Mouse (Mus musculus): ENCODE data around the gene Vmp1. TPM values are rescaled to one million over a fixed set of nuclear protein-coding genes. Genes with fewer than 3 reads are reported as not detected.

The Vmp1 gene
- total and polyA plus RNA-seq, 2 experiments from 2014 or later: 45.3 to 136 TPM

DNA sequence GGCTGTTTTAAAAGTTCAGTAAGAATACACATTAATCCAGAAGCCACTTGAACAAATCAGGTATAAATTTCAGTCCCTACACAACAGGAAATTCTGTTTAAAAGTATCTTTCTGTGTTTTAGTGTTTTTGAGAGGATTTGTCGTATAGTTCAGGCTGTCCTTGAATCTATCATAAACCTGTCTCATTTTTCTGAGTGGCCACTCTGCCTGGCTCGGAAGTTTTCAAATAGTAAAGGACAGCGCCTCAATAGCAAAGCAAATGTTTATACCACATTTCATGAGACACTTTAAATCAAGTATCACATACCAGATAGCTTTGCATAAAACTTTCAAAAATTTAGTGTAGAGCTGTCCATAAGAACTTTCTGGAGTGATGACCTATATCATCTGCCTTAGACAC, 34.7 kb upstream of the Vmp1 start:
- Histone ChIP-seq H3K9ac (replicated peaks; ENCODE audit: low read length, poor library complexity, severe bottlenecking) (no peak overlapping the region), H3K4me2 (ENCODE audit: low read depth, low read length, poor library complexity, severe bottlenecking) (no peak overlapping the region), H3K27me3 (ENCODE audit: insufficient read depth, low read length) (no peaks in the 10 kb centered on the region), H3K9me3 (ENCODE audit: low read length) (no peaks in the 10 kb centered on the region), H3K36me3 (ENCODE audit: insufficient read depth, low read length) (peaks cover 45% of the 10 kb centered on the region), H3K4me1 (ENCODE audit: insufficient read depth, low read length) (no peaks in the 10 kb centered on the region), H3K4me3 (ENCODE audit: low read depth, low read length) (no peak overlapping the region), H3K27ac (ENCODE audit: low read depth, low read length) (no peak overlapping the region)
- no peak for ATAC-seq (ENCODE audit: low FRiP score)
- DNase-seq (ENCODE audit: low spot score): no peak
- WGBS: 97% methylated on average over 3 of the region's 3 CpGs
- no peak for TF ChIP-seq CTCF (IDR thresholded peaks at IDR 0.05)

DNA sequence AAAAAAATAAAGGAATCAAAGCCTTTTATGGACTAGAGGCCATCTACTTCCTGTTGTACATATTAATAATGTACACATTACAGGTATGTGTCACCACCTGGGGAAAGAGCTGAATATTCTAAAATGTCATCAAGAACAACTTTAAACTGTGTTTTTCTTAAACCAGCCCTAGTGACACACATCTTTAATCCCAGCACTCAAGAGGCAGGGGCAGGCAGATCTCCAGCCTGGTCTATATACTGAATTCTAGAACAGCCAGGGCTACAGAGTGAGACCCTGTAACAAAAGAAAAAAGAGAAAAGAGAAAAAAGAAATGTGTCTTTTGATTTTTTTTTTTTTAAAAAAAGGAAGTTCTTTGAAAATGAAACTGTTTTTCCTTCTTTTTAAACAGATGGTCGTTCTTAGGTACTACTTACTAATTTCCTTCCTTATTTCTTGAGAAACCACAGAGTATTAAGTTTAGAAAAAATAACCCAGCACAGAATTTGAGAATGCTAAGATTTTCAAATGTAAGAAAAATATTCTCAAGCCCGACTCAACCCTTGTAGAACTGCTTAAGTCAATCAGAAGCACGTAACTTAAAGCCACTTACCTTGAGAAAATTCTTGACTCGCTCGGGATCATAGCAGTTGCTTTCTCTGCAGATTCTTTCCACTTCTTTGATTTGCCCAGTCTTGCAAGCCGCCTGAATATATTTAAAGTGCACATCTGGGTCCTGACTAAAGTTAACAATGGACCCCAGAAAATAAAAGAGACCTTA, 33.9 kb upstream of the Vmp1 start:
- DNase-seq (ENCODE audit: low spot score) (no peak), ATAC-seq (ENCODE audit: low FRiP score) (no peak)
- Histone ChIP-seq H3K9me3 (ENCODE audit: low read length) (no peaks in the 10 kb centered on the region), H3K4me2 (ENCODE audit: low read depth, low read length, poor library complexity, severe bottlenecking) (no peak overlapping the region), H3K9ac (replicated peaks; ENCODE audit: low read length, poor library complexity, severe bottlenecking) (no peak overlapping the region), H3K4me1 (ENCODE audit: insufficient read depth, low read length) (no peaks in the 10 kb centered on the region), H3K36me3 (ENCODE audit: insufficient read depth, low read length) (peaks cover 45% of the 10 kb centered on the region), H3K27me3 (ENCODE audit: insufficient read depth, low read length) (no peaks in the 10 kb centered on the region), H3K4me3 (ENCODE audit: low read depth, low read length) (no peak overlapping the region), H3K27ac (ENCODE audit: low read depth, low read length) (no peak overlapping the region)
- WGBS: 83% methylated on average over 6 of the region's 6 CpGs
- TF ChIP-seq CTCF (IDR thresholded peaks at IDR 0.05): no peak

DNA sequence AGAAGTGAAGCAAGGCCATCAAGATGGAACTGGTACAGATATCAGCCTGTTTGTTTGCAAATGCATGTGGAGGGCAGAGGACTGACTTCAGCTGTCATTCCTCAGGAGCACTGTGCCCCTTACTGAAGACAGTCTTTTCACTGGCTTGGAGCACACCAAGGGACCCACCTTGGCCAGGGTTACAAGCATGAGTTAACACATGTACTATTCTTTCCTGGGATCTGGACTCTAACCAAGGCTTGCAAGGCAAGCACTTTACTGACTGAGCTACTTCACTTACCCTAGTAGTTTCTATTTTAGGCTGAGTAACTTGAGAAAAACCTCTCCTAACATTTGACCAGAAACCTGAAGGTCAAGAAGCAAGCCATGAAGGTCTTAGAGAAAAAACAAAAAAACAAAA, 31.0 kb upstream of the Vmp1 start:
- Histone ChIP-seq H3K9me3 (ENCODE audit: low read length) (no peaks in the 10 kb centered on the region), H3K27me3 (ENCODE audit: insufficient read depth, low read length) (no peaks in the 10 kb centered on the region), H3K4me1 (ENCODE audit: insufficient read depth, low read length) (no peaks in the 10 kb centered on the region), H3K4me2 (ENCODE audit: low read depth, low read length, poor library complexity, severe bottlenecking) (no peak overlapping the region), H3K27ac (ENCODE audit: low read depth, low read length) (no peak overlapping the region), H3K9ac (replicated peaks; ENCODE audit: low read length, poor library complexity, severe bottlenecking) (no peak overlapping the region), H3K4me3 (ENCODE audit: low read depth, low read length) (no peak overlapping the region), H3K36me3 (ENCODE audit: insufficient read depth, low read length) (peaks cover 41% of the 10 kb centered on the region)
- no peak for TF ChIP-seq CTCF (IDR thresholded peaks at IDR 0.05)
- no peak for DNase-seq (ENCODE audit: low spot score)
- ATAC-seq (ENCODE audit: low FRiP score): no peak

DNA sequence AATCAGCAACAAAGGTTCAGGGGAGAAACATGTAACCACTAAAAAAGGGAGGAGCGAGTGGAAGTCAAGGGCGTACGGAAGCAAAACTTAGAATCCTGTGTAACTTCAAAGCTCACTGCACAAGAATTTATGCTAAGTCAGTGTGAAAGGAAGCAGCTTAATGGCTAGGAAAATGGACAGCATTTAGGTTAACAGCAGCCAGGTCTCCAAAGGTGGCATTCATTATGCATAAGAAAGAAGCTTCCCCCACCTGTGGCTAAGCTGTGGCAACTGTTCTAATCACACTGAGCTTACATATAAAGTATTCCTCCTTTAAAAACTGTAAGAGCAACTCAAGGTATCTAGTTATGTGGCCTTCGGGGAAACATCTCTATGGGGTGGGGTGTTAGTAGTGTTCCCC, 17.5 kb upstream of the Vmp1 start:
- no peaks in the 10 kb centered on the region for H3K27me3 ChIP-seq (ENCODE audit: insufficient read depth, low read length)
- no peak for TF ChIP-seq CTCF (IDR thresholded peaks at IDR 0.05)
- DNase-seq (ENCODE audit: low spot score): no peak
- peaks cover 66% of the 10 kb centered on the region for H3K36me3 ChIP-seq (ENCODE audit: insufficient read depth, low read length)
- no peak overlapping the region for H3K27ac ChIP-seq (ENCODE audit: low read depth, low read length)
- ATAC-seq (ENCODE audit: low FRiP score): no peak
- H3K9me3 ChIP-seq (ENCODE audit: low read length): no peaks in the 10 kb centered on the region
- no peak overlapping the region for H3K4me3 ChIP-seq (ENCODE audit: low read depth, low read length)
- H3K4me1 ChIP-seq (ENCODE audit: insufficient read depth, low read length): no peaks in the 10 kb centered on the region
- 91% methylated on average over 4 of the region's 4 CpGs for WGBS
- H3K4me2 ChIP-seq (ENCODE audit: low read depth, low read length, poor library complexity, severe bottlenecking): no peak overlapping the region
- no peak overlapping the region for H3K9ac ChIP-seq (replicated peaks; ENCODE audit: low read length, poor library complexity, severe bottlenecking)

DNA sequence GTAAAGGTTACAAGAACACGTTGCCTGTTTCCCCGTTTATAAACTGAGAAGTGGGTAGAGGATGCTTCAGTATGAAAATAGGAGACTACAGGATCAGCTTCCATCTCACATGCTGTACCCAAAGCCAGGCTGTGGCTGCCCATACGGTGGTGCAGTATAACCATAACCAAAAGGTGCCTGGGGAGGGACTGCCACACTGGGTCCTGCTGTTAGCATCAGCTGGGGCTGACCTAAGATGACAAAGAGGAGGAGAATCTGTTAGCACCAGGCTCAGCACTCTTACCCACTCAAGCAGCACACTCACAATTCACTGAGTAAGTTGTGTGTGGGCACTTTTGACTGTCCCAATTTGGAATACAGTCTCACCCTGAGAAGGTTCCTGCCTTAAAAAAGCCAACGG, 11.8 kb upstream of the Vmp1 start:
- Histone ChIP-seq H3K27ac (ENCODE audit: low read depth, low read length) (no peak overlapping the region), H3K4me3 (ENCODE audit: low read depth, low read length) (no peak overlapping the region), H3K4me2 (ENCODE audit: low read depth, low read length, poor library complexity, severe bottlenecking) (no peak overlapping the region), H3K4me1 (ENCODE audit: insufficient read depth, low read length) (no peaks in the 10 kb centered on the region), H3K9me3 (ENCODE audit: low read length) (no peaks in the 10 kb centered on the region), H3K27me3 (ENCODE audit: insufficient read depth, low read length) (no peaks in the 10 kb centered on the region), H3K36me3 (ENCODE audit: insufficient read depth, low read length) (peaks cover 50% of the 10 kb centered on the region), H3K9ac (replicated peaks; ENCODE audit: low read length, poor library complexity, severe bottlenecking) (no peak overlapping the region)
- ATAC-seq (ENCODE audit: low FRiP score): no peak
- no peak for TF ChIP-seq CTCF (IDR thresholded peaks at IDR 0.05)
- 85% methylated on average over 4 of the region's 4 CpGs for WGBS
- DNase-seq (ENCODE audit: low spot score): no peak

DNA sequence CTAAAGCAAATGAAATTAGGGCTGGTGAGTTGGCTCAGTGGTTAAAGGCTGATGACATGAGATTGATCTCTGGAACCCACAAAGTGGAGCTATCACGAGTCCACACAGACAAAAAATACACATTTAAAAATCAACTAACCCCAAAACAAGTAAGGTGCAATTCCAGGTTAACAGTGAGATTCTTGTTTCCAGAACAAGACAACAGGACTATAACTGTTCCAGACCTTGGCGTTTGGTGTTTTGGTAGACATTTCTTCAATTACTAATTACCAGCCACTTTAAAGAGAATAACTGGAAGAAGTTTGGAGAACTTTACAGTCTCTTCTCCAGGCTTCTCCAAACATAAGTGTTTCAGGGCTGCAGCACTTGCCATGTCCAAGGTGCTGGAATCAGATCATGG, 8.9 kb upstream of the Vmp1 start:
- no peaks in the 10 kb centered on the region for H3K4me1 ChIP-seq (ENCODE audit: insufficient read depth, low read length)
- TF ChIP-seq CTCF (IDR thresholded peaks at IDR 0.05): no peak
- H3K9ac ChIP-seq (replicated peaks; ENCODE audit: low read length, poor library complexity, severe bottlenecking): no peak overlapping the region
- H3K9me3 ChIP-seq (ENCODE audit: low read length): no peaks in the 10 kb centered on the region
- no peak overlapping the region for H3K27ac ChIP-seq (ENCODE audit: low read depth, low read length)
- no peaks in the 10 kb centered on the region for H3K27me3 ChIP-seq (ENCODE audit: insufficient read depth, low read length)
- ATAC-seq (ENCODE audit: low FRiP score) (no peak), DNase-seq (ENCODE audit: low spot score) (no peak)
- H3K4me2 ChIP-seq (ENCODE audit: low read depth, low read length, poor library complexity, severe bottlenecking): no peak overlapping the region
- 96% methylated on average over 2 of the region's 2 CpGs for whole genome bisulfite sequencing
- no peak overlapping the region for H3K4me3 ChIP-seq (ENCODE audit: low read depth, low read length)
- peaks cover 45% of the 10 kb centered on the region for H3K36me3 ChIP-seq (ENCODE audit: insufficient read depth, low read length)

Measured in midbrain, postnatal 0 days (tissue).